Mouse (Mus musculus) MEL (cell line): ENCODE measurements around the gene Rtraf. TPM values are rescaled to one million over a fixed set of nuclear protein-coding genes. Genes with fewer than 3 reads are reported as not detected.

ENCODE experiments used
- DNase-seq: peaks from one replicate; pipeline ENCODE4 v3.0.0; 2011; ENCODE audit warnings: low read depth, low spot score
- H3K27ac ChIP-seq: 2 replicates; pipeline ENCODE4 v1.5.1; 2012; ENCODE audit warnings: low read depth, mild to moderate bottlenecking, control low read depth, low read length, moderate library complexity; ENCODE audit not compliant: control insufficient read depth
- H3K27me3 ChIP-seq, 2 experiments: fragments of 150-350 bp in 1 of 2; sonication (generic) in 1 of 2; 2 replicates each; pipeline ENCODE4 v1.6.1; 2012; ENCODE audit warnings: low read length in 2 of 2, mild to moderate bottlenecking in 2 of 2, improper control_type of control experiment in 1 of 2, moderate library complexity in 1 of 2; ENCODE audit not compliant: insufficient read depth in 2 of 2, control insufficient read depth in 1 of 2
- H3K36me3 ChIP-seq, 2 experiments: 2 replicates each; pipeline ENCODE4 v1.6.1; 2012 to 2014; ENCODE audit warnings: low read length in 2 of 2, improper control_type of control experiment in 1 of 2, inconsistent platforms in 1 of 2, mild to moderate bottlenecking in 1 of 2; ENCODE audit not compliant: insufficient read depth in 2 of 2, control insufficient read depth in 1 of 2
- H3K4me1 ChIP-seq, 2 experiments: fragments of 150-350 bp in 1 of 2; sonication (generic) in 1 of 2; 2 replicates each; pipeline ENCODE4 v1.6.1; 2012; ENCODE audit warnings: low read length in 2 of 2, improper control_type of control experiment in 1 of 2, mild to moderate bottlenecking in 1 of 2; ENCODE audit not compliant: insufficient read depth in 2 of 2, control insufficient read depth in 1 of 2
- H3K4me3 ChIP-seq, 2 experiments: fragments of 150-350 bp in 1 of 2; sonication (generic) in 1 of 2; 2 replicates each; pipeline ENCODE4 v1.5.1; 2012; ENCODE audit warnings: low read depth in 2 of 2, low read length in 2 of 2, mild to moderate bottlenecking in 2 of 2, moderate library complexity in 2 of 2, control low read depth in 1 of 2, improper control_type of control experiment in 1 of 2; ENCODE audit not compliant: control insufficient read depth in 1 of 2, insufficient read depth in 1 of 2
- H3K79me2 ChIP-seq: 2 replicates; pipeline ENCODE4 v1.6.1; 2012; ENCODE audit warnings: mild to moderate bottlenecking, low read length, moderate library complexity; ENCODE audit not compliant: control insufficient read depth, poor library complexity, insufficient read depth
- H3K9ac ChIP-seq: 2 replicates; pipeline ENCODE4 v1.6.1; 2012; ENCODE audit warnings: low read depth, mild to moderate bottlenecking, control low read depth, low read length, moderate library complexity; ENCODE audit not compliant: control insufficient read depth, poor library complexity, severe bottlenecking
- H3K9me3 ChIP-seq: fragments of 150-350 bp; sonication (generic); replicated peaks from 2 replicates; pipeline ENCODE4 v1.6.1; 2012; ENCODE audit warnings: mild to moderate bottlenecking, low read length, improper control_type of control experiment, moderate library complexity; ENCODE audit not compliant: insufficient read depth
- CHD2 ChIP-seq: IDR thresholded peaks from 2 replicates; pipeline ENCODE4 v1.6.1; 2011; ENCODE audit warnings: low read length, improper control_type of control experiment
- CTCF ChIP-seq, 3 experiments: IDR thresholded peaks in 2 of 3; conservative IDR thresholded peaks in 1 of 3; 2 replicates each; pipeline ENCODE4 v1.5.1; 2011 to 2012; ENCODE audit warnings: low read length in 3 of 3, low read depth in 2 of 3, mild to moderate bottlenecking in 2 of 3, improper control_type of control experiment in 1 of 3, inconsistent platforms in 1 of 3, mixed read lengths in 1 of 3, moderate library complexity in 1 of 3; ENCODE audit not compliant: control insufficient read depth in 1 of 3, insufficient read depth in 1 of 3, poor library complexity in 1 of 3, severe bottlenecking in 1 of 3
- E2F4 ChIP-seq: IDR thresholded peaks from 2 replicates; pipeline ENCODE4 v1.6.1; 2011; ENCODE audit warnings: low read depth, low read length, improper control_type of control experiment, borderline replicate concordance
- ELF1 ChIP-seq: IDR thresholded peaks from 2 replicates; pipeline ENCODE4 v1.6.1; 2014; ENCODE audit warnings: low read depth, mild to moderate bottlenecking, inconsistent platforms, low read length, improper control_type of control experiment, moderate library complexity
- ETS1 ChIP-seq: IDR thresholded peaks from 2 replicates; pipeline ENCODE4 v1.6.1; 2012; ENCODE audit warnings: low read depth, mild to moderate bottlenecking, inconsistent platforms, low read length, improper control_type of control experiment, moderate library complexity
- GABPA ChIP-seq: IDR thresholded peaks from 2 replicates; pipeline ENCODE4 v1.6.1; 2012; ENCODE audit warnings: low read depth, mild to moderate bottlenecking, inconsistent platforms, low read length, improper control_type of control experiment, moderate library complexity
- GATA1 ChIP-seq: IDR thresholded peaks from 2 replicates; pipeline ENCODE4 v1.6.1; 2011; ENCODE audit warnings: low read depth, low read length, improper control_type of control experiment
- MAFK ChIP-seq: IDR thresholded peaks from 2 replicates; pipeline ENCODE4 v1.6.1; 2011; ENCODE audit warnings: low read depth, mild to moderate bottlenecking, low read length, improper control_type of control experiment, borderline replicate concordance
- MYB ChIP-seq: IDR thresholded peaks from 2 replicates; pipeline ENCODE4 v1.6.1; 2011; ENCODE audit warnings: mild to moderate bottlenecking, low read depth, low read length, improper control_type of control experiment
- NELFE ChIP-seq: IDR thresholded peaks from 2 replicates; pipeline ENCODE4 v1.6.1; 2011; ENCODE audit warnings: low read depth, low read length, improper control_type of control experiment
- NRF1 ChIP-seq: IDR thresholded peaks from 2 replicates; pipeline ENCODE4 v1.6.1; 2014; ENCODE audit warnings: low read depth, mild to moderate bottlenecking, inconsistent platforms, low read length, improper control_type of control experiment, moderate library complexity; ENCODE audit not compliant: poor library complexity, insufficient read depth, severe bottlenecking
- POLR2AphosphoS2 ChIP-seq: IDR thresholded peaks from 2 replicates; pipeline ENCODE4 v1.6.1; 2011; ENCODE audit warnings: low read length, improper control_type of control experiment
- SIN3A ChIP-seq: IDR thresholded peaks from 2 replicates; pipeline ENCODE4 v1.6.1; 2012; ENCODE audit warnings: low read length, improper control_type of control experiment, inconsistent platforms
- TAL1 ChIP-seq: IDR thresholded peaks from 2 replicates; pipeline ENCODE4 v1.6.1; 2012; ENCODE audit warnings: mild to moderate bottlenecking, inconsistent platforms, low read length, moderate library complexity, mixed read lengths
- TBP ChIP-seq: IDR thresholded peaks from 2 replicates; pipeline ENCODE4 v1.8.0; 2011; ENCODE audit warnings: low read depth, low read length, improper control_type of control experiment
- USF1 ChIP-seq: IDR thresholded peaks from 2 replicates; pipeline ENCODE4 v1.6.1; 2014; ENCODE audit warnings: low read depth, mild to moderate bottlenecking, inconsistent platforms, low read length, improper control_type of control experiment, moderate library complexity
- ZC3H11A ChIP-seq: IDR thresholded peaks from 2 replicates; pipeline ENCODE4 v1.6.1; 2012; ENCODE audit warnings: low read depth, mild to moderate bottlenecking, inconsistent platforms, low read length, improper control_type of control experiment
- ZKSCAN1 ChIP-seq: IDR thresholded peaks from 2 replicates; pipeline ENCODE4 v1.6.1; 2012; ENCODE audit warnings: low read depth, mild to moderate bottlenecking, inconsistent platforms, low read length, improper control_type of control experiment, moderate library complexity
- ZMIZ1 ChIP-seq: IDR thresholded peaks from 2 replicates; pipeline ENCODE4 v1.6.1; 2012; ENCODE audit warnings: low read depth, mild to moderate bottlenecking, inconsistent platforms, low read length, improper control_type of control experiment, moderate library complexity
- polyA plus RNA-seq, 2 experiments: library from polyadenylated mRNA; stranded (reverse) in 1 of 2; unstranded in 1 of 2; fragments of >175 nt in 1 of 2; fragments of >200 nt in 1 of 2; gene quantifications; 2 replicates each; pipeline versions ENCODE4 v1.2.1 to v1.2.4; 2012; ENCODE audit warnings: low replicate concordance in 2 of 2, low read depth in 1 of 2; ENCODE audit not compliant: insufficient read length in 2 of 2, insufficient read depth in 1 of 2, missing spikeins in 1 of 2
- total RNA-seq: library from RNA; depleted of rRNA; stranded (reverse); fragments of 300-350 nt; gene quantifications from 2 replicates; pipeline ENCODE4 v1.2.3, GENCODE M21; 2012

The Rtraf gene
- total and polyA plus RNA-seq, 3 experiments = 90.4 to 117 TPM; not detected in 1

GRCm38 (mm10) chr14:19861311-19862080 lies 37.9 kb upstream of the Rtraf start:
- H3K79me2 ChIP-seq = no peaks in the 10 kb centered on the region
- H3K9me3 ChIP-seq = no peaks in the 10 kb centered on the region
- H3K36me3 ChIP-seq = no peaks in the 10 kb centered on the region
- no peaks in the 10 kb centered on the region; a peak in 1 of 4 replicates for H3K27me3 ChIP-seq
- no peaks in the 10 kb centered on the region for H3K4me1 ChIP-seq
- no peak overlapping the region for H3K9ac ChIP-seq
- no peak for TF ChIP-seq GATA1
- TF ChIP-seq USF1 = no peak
- TF ChIP-seq CTCF (IDR thresholded peaks at IDR 0.05 in 2 of 3, conservative IDR thresholded peaks at IDR 0.05 in 1 of 3; ENCODE audit: control insufficient read depth in 1 of 3, insufficient read depth in 1 of 3, low read depth in 2 of 3, low read length in 3 of 3, poor library complexity in 1 of 3, severe bottlenecking in 1 of 3) = no peak
- no peak for TF ChIP-seq ELF1
- TF ChIP-seq GABPA = no peak
- no peak for TF ChIP-seq CHD2
- DNase-seq = no peak
- H3K4me3 ChIP-seq = no peak overlapping the region
- H3K27ac ChIP-seq = no peak overlapping the region

DNA sequence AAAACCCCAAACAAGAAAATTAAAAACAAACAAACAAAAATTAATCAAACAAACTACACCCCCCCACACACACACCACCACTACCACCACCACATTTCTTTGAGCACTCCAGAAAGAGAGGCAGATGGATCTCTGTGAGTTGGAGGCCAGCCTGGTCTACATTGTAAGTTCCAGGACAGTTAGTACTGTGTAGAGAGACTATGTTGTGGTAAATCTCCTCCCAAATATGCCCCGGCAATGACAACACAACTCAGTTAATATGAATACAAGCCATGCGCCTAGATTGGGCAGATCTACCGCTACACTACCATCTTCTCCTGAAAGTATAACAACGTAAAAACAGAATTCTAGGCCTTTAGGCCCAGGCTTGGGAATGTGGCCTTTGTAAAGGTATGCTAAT lies 36.7 kb upstream of the Rtraf start:
- no peak overlapping the region for H3K9ac ChIP-seq
- DNase-seq = no peak
- H3K27me3 ChIP-seq = peaks cover 0 to 2% of the 10 kb centered on the region in 2 experiments; a peak in 2 of 4 replicates
- no peak overlapping the region for H3K27ac ChIP-seq
- H3K9me3 ChIP-seq = no peaks in the 10 kb centered on the region
- no peak for TF ChIP-seq NRF1
- TF ChIP-seq SIN3A = no peak
- no peak for TF ChIP-seq MYB
- no peak for TF ChIP-seq ETS1
- no peak for TF ChIP-seq ZC3H11A
- no peak for TF ChIP-seq GATA1
- no peak for TF ChIP-seq TAL1
- TF ChIP-seq TBP = no peak
- no peak for TF ChIP-seq E2F4
- TF ChIP-seq GABPA = no peak
- TF ChIP-seq NELFE = no peak
- TF ChIP-seq MAFK = no peak
- TF ChIP-seq ZKSCAN1 = no peak
- no peak for TF ChIP-seq ZMIZ1
- TF ChIP-seq POLR2AphosphoS2 = no peak
- TF ChIP-seq, all 39 proteins: peak for 0
- no peaks in the 10 kb centered on the region for H3K79me2 ChIP-seq
- no peaks in the 10 kb centered on the region for H3K36me3 ChIP-seq
- no peaks in the 10 kb centered on the region for H3K4me1 ChIP-seq
- H3K4me3 ChIP-seq = no peak overlapping the region
